Mouse (Mus musculus) gastrocnemius, postnatal 4 days (tissue): Measurements from ENCODE around the gene Npas3. TPM values are rescaled to one million over a fixed set of nuclear protein-coding genes. Genes with fewer than 3 reads are reported as not detected.

Experiments
- DNase-seq, 2 experiments: peaks; one replicate each; pipeline ENCODE4 v3.0.0; 2021 to 2022; ENCODE audit warnings: low spot score in 2 of 2, mixed read lengths in 2 of 2
- total RNA-seq, 2 experiments: library from RNA; stranded (reverse); gene quantifications; 2 replicates each; pipeline ENCODE4 v1.2.3; 2021

Npas3 gene
- total RNA-seq, 2 experiments from 2014 or later: 7.0 to 10.8 TPM

DNA sequence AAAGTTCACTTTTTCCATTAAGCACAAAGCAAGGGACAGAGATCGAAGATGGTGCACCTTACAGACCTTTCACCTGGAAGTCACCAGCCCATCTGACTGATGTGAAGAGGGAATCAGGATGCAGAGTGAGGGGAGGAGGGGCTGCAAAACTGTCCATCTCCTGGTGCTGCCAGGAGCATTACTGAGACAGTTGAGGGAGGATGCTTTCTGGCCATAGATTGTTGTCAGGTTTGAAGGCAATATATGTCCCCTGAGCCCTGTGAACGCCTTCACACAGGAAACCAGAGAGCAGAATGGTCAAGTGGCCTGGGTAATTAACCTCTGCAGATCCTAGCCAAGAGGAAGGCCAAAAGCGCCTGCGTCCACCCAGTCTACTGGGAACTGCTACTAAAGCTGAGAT, 796.9 kb downstream of the Npas3 start:
- no peak for DNase-seq

DNA sequence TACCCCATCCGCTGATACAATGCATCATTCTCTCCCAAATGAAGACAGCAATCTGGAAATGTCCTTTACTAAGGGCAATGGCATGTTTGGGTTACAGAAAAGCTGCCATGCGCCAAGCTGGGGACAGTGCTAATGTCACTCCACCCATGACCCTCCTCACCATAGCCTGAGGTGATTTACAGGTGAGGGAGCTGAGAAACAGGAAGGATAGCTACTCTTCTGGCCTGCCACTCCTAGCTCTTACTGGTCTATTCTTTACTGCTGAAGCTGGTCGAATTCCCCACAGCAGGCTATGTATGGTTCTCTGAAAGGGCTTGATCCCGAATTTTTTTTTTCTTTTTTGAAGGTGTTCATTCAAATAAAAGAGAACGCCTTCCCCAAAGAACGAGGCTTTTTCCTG, 798.3 kb downstream of the Npas3 start:
- DNase-seq: no peak

DNA sequence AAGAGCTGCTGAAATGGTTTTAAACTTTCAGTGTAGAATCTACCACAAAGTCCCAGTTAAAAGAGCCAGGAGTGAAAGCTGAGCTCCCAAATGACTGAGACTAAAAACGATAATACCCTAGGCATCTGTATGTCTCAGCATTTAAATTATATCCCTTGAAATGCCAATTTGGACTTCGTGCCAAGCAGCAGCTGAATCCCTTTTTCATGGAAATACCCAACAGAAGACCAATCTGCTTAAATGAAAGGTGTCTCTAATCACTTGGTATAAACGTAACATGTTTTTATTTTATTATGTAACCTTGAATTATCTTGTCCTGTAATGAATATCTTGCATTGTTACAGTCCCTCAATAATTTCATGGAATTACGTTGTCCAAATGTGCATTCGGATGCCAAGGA, 799.6 kb downstream of the Npas3 start:
- no peak for DNase-seq

DNA sequence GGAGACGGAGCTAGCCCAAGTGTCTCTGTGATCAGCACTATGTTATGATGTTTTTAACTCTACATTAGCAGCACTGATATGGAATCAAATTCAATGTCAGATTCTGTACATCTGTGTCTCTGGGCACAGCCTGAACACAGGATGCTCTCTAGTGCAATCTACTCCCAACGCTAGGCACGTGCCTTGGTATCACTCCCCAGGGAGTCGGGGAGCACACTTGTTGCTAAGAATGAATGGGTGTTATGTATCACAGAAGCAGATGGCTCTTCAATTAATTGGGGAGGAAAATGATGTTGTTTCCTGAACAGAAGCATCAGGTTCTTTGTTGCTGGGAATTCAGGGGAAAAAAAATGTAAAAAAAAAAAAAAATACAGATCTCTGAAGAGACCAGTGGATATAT, 801.4 kb downstream of the Npas3 start:
- no peak for DNase-seq

DNA sequence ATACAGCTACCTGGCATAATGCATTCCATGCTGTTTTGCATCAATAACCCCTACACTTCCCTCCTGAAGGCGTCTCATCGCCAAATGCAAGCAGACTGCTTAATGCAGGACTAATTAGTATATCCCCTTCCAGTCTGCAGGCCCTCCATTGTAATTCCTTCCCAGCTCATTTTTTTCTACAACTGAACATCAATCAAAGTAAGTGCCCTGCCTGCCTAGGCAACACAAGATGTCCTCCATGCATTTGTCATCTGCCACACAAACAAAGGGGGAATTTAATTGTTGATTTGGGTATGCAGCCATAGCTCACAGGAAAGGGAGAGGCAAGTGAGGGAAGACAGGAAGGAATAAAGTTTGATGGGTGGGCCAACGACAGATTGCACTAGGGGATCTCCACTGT, 804.5 kb downstream of the Npas3 start:
- no peak for DNase-seq

DNA sequence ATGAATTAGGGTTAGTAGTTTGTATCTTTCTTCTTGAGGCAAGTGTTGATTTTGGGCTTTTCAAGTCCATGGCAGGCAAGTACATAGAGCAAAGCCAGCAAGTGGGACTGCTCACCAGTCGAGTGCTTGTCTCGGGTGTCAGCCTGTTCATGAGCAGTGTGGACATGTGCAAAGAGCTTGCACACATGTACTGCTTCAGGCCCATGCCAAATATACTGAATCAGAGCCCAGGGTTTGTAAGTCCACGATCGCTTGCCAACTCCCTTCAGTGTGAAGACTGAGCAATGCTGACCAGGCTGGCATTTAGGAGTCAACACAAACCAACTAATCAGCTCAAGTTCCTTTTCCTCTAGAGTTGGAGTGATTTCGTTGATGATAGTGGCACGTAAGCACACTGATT, 805.1 kb downstream of the Npas3 start:
- no peak for DNase-seq

DNA sequence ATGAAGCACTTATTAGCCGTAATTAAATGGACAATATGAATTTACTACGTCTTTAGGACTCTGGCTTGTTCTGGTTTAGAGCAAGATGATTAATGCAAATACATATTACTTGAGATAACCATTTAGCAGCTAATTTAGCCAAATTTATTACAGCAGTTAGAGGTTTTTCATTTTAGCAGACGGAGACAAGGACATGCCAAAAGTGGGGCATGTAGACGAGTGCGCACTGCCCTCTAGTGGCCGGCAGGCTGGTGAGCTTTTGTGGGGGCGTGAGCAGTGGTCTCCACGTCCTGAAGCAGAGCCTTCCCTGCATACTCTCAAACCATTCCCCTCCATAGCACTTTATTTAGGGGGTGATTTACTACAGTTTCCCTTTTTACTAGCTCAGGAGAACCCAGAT, 812.3 kb downstream of the Npas3 start:
- DNase-seq: peak; percentile 70 to 79

DNA sequence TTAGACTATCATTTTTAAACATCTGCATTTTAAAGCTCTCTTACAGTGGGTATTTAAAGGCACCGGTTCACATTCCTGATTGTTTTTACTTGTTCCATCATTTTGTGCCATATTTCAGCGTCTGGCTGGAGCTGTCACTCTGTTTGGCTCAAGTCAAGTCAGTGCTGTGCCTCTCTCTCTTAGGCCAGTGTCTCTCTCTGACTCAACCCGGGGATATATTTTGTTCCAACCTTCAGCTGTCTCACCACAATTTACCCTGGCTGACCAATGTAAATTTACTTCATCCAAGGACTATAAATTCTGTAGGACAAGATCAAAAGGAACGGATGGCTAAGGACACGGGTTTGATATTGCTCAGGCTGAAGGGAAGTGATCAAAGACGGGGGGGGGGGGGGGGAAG, 812.7 kb downstream of the Npas3 start:
- DNase-seq: no peak

DNA sequence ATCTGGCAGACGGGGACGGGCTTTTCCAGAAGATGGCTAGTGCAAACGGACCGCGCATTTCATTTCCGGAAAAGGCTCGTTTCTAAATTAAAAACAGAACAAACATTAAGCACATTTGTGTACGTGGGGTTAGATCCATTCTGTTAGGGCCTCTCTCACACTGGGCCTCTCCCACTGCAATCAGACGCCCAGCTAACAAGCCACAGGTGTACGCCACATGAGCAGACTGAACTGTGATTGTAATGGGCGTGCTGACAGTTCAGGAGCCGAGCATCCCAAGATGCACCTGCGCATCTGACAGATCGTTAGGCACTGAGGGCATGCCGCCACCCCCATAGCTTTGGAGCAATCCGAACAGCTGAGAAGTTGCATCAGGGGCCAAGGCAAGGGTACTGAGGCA, 816.5 kb downstream of the Npas3 start:
- DNase-seq: no peak

DNA sequence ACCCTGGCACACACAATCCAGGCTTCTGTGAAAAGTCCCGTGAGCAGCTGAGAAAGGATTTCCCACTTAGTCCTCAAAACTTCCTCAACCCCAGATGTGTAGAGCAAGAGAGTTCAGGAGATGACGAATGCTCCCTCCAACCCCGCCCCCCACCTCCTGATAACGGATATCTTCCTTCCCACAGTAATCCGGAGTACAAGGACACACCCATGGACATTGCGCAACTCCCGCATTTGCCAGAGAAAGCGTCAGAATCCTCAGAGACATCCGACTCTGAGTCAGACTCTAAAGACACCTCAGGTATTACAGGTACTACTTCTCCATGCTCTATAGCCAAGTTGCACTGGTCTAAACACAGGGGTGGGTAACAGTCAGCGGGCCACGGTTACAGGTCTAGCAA, 817.1 kb downstream of the Npas3 start:
- no peak for DNase-seq

DNA sequence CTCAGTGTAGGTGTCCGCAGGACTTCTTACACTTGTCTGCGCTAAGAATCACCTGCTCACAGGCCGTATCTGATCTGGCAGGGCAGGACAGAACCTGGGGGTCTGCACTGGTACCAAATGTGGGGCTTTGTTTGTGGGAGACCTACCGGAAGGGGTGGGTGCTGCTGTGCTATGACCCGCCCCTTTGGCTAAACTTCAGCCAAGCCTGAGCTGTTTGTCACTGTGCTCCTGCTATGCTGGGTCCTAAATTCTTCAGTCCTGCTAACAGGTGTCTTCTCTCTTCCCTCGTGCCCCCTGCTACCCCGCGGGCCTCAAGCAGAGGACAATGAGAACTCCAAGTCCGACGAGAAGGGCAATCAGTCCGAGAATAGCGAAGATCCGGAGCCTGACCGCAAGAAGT, 818.9 kb downstream of the Npas3 start:
- no peak for DNase-seq

DNA sequence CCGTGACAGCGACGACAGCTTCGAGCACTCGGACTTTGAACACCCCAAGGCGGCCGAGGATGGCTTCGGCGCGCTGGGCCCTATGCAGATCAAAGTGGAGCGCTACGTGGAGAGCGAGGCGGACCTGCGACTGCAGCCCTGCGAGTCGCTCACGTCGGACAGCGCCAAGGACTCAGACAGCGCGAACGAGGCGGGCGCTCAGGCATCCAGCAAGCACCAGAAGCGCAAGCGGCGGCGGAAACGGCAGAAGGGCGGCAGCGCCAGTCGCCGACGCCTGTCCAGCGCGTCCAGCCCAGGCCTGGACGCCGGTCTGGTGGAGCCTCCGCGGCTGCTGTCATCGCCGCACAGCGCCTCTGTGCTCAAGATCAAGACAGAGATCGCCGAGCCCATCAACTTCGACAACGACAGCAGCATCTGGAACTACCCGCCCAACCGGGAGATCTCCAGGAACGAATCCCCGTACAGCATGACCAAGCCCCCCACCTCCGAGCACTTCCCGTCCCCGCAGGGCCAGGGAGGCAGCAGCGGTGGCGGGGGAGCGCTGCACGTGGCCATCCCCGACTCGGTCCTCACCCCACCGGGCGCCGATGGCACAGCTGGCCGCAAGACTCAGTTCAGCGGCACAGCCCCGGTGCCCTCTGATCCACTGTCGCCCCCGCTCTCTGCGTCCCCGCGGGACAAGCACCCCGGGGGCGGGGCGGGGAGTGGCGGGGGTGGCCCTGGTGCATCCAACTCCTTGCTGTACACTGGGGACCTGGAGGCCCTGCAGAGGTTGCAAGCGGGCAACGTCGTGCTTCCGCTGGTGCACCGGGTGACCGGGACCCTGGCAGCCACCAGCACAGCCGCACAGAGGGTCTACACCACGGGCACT, 819.6 kb downstream of the Npas3 start:
- peak; percentile 34 to 41 for DNase-seq

DNA sequence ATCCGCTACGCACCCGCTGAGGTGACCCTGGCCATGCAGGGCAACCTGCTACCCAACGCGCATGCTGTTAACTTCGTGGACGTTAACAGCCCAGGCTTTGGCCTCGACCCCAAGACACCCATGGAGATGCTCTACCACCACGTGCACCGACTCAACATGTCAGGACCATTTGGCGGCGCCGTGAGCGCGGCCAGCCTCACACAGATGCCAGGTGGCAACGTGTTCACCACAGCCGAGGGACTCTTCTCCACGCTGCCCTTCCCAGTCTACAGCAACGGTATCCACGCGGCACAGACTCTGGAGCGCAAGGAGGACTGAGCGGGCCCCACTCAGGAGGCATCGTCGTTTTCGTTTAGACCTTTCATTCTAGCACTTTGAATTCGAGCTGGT, 820.3 kb downstream of the Npas3 start:
- DNase-seq: no peak

DNA sequence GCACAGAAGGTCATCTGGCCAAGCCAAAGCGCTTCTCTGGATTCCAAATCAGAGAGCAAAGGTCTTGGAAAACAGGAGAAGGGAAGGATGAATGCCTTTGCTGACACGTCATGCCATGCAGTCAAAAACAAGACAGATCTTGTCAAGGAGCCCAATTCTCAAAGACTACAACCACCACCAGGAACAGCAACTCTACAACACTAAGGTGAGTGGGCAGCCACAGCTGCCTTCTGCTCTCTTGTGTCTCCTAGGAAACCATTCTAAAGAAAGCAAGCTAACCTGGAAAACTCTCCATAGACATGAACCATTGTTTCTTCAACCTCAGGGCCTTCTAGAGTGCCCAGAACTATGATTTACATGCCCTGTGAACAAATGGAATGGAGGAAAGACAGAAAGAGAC, 825.5 kb downstream of the Npas3 start:
- DNase-seq: no peak

DNA sequence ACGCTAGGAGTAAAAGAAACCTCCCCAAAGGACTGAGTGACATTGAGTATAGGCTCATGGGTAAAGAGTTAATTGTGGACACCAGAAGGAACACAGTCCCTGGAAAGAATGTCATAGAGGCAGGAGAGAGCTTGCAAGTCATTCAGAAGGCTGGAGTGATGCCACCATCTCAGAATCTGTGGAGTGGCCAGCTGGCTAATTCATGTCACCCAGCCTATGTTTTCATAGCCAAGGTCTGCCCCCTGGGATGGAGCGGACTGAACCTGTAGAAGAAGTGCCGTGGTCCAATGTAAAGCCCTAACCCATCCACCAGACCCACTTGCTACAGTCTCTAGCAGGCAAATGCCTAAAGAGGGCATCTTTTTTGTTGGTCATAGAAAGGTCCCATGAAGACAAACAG, 832.5 kb downstream of the Npas3 start:
- DNase-seq: no peak

DNA sequence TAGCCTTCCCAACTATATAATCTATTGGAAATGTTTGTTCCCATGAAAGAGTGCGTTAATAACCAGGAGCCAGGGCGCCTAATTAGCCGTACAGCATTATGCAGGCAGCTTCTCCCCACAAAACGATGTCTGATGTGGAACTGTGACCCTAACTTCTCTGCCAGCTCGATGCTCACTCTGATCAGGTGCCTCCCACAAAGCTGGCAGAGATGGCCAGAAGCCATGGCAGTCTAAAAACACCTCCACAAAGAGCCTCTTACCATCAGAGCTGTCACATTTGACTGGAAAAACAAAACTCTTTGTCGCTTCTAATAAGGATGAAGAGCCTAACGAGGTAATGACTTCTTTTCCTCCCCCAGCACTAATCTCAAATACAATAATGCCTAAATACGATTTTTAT, 845.3 kb downstream of the Npas3 start:
- no peak for DNase-seq

DNA sequence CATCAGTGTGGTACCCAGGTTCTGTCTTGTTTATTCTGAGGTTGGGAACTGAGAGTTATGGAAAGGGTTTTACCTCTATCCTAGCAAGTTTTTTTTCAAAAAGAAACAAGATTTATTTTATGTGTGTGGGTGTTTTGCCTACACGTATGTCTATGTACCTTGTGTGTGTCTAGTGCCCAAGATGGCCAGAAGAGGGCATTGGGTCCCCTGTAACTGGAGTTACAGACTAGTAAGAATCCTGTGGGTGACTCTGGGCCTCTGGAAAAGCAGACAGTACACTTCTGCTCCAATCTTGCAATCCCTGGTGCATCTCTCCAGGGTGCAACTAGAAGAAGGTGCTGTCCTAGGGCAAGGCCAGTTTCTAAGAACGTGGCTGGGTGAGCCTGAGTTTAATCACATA, 848.0 kb downstream of the Npas3 start:
- DNase-seq: no peak

DNA sequence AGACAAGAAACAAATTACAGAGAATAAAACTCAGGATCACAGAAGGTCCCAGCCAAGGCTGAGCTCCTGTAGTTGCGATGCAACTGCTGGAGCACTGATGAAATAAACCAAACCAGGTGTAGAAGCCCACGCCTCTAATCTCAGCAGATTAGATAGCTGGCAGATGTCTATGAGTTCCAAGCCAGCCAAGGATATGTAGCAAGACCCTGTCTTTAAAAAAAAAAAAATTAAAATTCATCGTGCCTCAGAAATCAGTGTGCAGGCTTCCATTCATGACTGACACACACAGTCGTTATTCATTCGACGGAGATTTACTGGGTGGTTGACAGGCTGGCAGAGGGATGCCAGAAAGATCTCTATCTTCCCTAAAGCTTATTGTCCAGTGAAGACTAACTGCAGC, 849.7 kb downstream of the Npas3 start:
- no peak for DNase-seq

DNA sequence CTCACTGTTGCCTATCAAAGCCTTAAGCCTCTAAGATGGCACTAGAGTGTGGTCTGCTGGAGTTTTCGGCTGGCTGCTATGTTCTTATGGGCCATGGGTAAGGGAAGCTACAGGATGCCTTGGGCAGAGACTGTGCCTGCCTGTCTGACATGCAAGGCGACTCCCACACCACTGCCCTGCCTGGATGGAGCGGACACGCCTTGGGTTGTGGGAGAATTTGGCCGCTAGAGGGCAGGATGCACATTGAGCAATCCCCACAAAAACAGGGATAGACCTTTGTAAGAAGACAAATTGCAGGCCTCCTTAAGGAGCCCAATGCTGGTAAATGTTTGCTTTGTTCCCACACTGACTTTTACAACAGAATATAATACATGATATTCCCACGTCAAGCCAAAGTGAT, 850.3 kb downstream of the Npas3 start:
- DNase-seq: peak; percentile 55 to 74

DNA sequence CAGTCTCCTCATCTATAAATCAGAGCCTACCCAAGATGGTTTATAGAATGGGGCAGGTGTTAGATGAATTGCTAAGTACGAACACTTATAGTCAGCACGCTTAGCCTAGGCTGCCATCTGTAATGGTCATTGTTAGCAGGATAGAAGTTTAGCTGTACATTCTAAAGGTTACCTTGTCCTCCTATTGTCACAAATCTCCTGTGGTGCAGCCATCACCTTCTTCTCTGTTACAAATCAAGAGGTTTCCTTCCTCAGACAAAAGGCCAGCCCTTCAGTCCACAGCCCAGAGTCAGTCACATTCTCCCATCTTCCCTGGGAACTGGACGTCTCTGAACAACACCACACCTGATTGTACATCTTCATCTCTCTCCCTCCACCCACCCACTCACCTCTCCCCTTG, 851.0 kb downstream of the Npas3 start:
- no peak for DNase-seq

DNA sequence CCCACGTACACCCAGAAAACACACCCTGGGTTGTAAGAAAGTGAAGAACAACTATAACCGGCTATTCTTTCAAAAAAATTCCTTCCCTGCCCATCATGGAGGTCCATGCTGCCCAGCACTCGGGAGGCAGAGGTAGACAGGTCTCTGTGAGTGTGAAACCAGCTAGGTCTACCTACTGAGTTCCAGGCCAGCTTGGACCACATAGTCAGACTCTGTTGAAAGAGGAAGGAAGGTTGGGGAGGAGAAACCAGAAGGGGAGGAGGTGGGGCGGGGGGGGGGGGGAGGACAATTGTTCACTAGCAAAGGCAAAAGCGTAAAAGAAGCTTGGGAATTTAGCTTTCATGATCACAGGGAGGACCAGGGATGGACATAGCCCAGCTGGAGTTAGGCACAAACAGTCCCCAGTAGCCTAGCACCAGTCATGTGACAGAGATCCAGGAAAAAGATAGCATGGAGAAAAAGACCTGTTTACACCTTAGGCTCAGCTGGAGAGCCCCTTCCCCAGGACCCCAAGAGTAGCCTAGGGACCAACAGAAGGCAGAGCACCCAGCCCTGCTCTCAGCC, 852.9 kb downstream of the Npas3 start:
- DNase-seq: no peak

DNA sequence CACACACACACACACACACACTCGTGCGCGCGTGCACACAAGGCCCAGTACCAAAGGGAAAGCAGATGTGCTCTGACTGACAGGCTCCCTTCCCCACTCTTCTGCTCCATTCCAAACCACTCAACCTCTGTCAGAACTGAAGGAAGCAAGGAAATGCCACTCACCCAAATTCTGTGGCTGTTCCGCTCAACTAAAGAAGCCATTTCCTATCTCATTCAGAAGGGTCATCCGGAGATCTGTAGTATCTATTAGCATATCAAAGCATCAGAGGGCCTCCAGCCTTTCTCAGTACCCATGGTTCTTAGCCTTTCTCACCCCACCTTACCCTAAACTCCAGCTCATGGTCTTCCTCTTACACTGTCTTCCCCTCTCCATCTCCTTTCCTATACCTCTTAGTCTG, 854.0 kb downstream of the Npas3 start:
- no peak for DNase-seq

DNA sequence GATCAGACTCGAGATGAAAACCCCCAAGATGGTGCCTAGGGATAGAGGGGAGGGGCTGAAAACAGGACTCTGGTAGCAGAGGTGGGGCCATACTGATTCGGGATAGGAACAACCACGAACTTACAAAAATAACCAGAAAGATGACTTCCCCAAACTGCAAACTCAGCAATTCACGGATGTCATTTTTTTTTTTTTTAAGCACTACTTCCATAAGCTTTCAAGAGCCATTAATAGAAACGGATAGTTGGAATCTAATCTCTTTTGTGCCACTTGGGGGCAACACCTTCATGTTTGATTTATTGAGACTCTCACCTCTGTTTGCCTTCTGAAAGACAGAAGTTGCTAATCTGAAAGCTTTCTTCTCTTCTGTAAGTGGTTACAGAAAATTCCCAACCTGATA, 857.1 kb downstream of the Npas3 start:
- DNase-seq: no peak
